Mouse (Mus musculus): ENCODE results near the gene Armc6.

- no peak for TF ChIP-seq CTCF (IDR thresholded peaks at IDR 0.05; ENCODE audit: insufficient read depth, low read length)
- TF ChIP-seq POLR2A (IDR thresholded peaks at IDR 0.05; ENCODE audit: borderline replicate concordance, extremely low read depth, low read depth, low read length): no peak
Observed at GRCm38 (mm10) chr8:70230837-70231236, 3.4 kb downstream of the Armc6 start.
